Mouse (Mus musculus) limb, embryonic 14.5 days (tissue): Measurements from ENCODE around the gene Zfp212. TPM values are rescaled to one million over a fixed set of nuclear protein-coding genes. Genes with fewer than 3 reads are reported as not detected.

Experiments used
- ATAC-seq: fragments of 200-750 bp; cut with Nextera tagmentation; 2 replicates; pipeline ENCODE4 v1.8.0; 2017; ENCODE audit warnings: low read depth, moderate number of reproducible peaks, moderate TSS enrichment; ENCODE audit not compliant: low FRiP score
- DNase-seq: peaks from one replicate; pipeline ENCODE4 v3.0.0-alpha.2; 2015; ENCODE audit warnings: low spot score
- H3K27ac ChIP-seq: fragments of 300-500 bp; sonication (generic); replicated peaks from 2 replicates; pipeline ENCODE4 v1.5.1; 2014; ENCODE audit warnings: low read depth, mild to moderate bottlenecking, low read length, moderate library complexity, mixed read lengths
- H3K27me3 ChIP-seq: fragments of 300-500 bp; sonication (generic); 2 replicates; pipeline ENCODE4 v1.6.1; 2014; ENCODE audit warnings: low read length, mixed read lengths; ENCODE audit not compliant: control insufficient read depth, insufficient read depth
- H3K36me3 ChIP-seq: fragments of 300-500 bp; sonication (generic); 2 replicates; pipeline ENCODE4 v1.6.1; 2014; ENCODE audit warnings: mild to moderate bottlenecking, low read length, moderate library complexity, mixed read lengths; ENCODE audit not compliant: control insufficient read depth, insufficient read depth
- H3K4me1 ChIP-seq: fragments of 300-500 bp; sonication (generic); 2 replicates; pipeline ENCODE4 v1.6.1; 2014; ENCODE audit warnings: antibody characterized with exemption, low read length, mixed read lengths; ENCODE audit not compliant: control insufficient read depth, insufficient read depth
- H3K4me2 ChIP-seq: fragments of 300-500 bp; sonication (generic); replicated peaks from 2 replicates; pipeline ENCODE4 v1.6.1; 2014; ENCODE audit warnings: low read depth, mild to moderate bottlenecking, low read length, moderate library complexity; ENCODE audit not compliant: severe bottlenecking
- H3K4me3 ChIP-seq: fragments of 300-500 bp; sonication (generic); replicated peaks from 2 replicates; pipeline ENCODE4 v1.5.1; 2014; ENCODE audit warnings: low read length
- H3K9ac ChIP-seq: fragments of 300-500 bp; sonication (generic); 2 replicates; pipeline ENCODE4 v1.6.1; 2014; ENCODE audit warnings: mild to moderate bottlenecking, low read depth, low read length, moderate library complexity; ENCODE audit not compliant: severe bottlenecking
- H3K9me3 ChIP-seq: fragments of 300-500 bp; sonication (generic); 2 replicates; pipeline ENCODE4 v1.6.1; 2016; ENCODE audit warnings: low read length; ENCODE audit not compliant: control insufficient read depth
- POLR2A ChIP-seq: fragments of 200-500 bp; IDR thresholded peaks from 2 replicates; pipeline ENCODE4 v1.8.0; 2012; ENCODE audit warnings: inconsistent platforms, mild to moderate bottlenecking, moderate library complexity, borderline replicate concordance; ENCODE audit not compliant: insufficient read depth, insufficient read length; ENCODE audit errors: extremely low read depth
- WGBS: fragments of 180-500 bp; shearing (Covaris S2); extraction: QIAGEN DNeasy Blood & Tissue Kit; methylation state at CpG from one replicate; pipeline ENCODE4 v1.1.7; 2014; 5-methylcytosine and 5-hydroxymethylcytosine counted together
- polyA plus RNA-seq, 2 experiments: library from polyadenylated mRNA; depleted of rRNA in 1 of 2; stranded (reverse) in 1 of 2; unstranded in 1 of 2; fragments of >200 nt; fragmentation: Nextera tagmentation in 1 of 2; extraction: Ambion mirVana in 1 of 2; gene quantifications; 2 replicates each; pipeline versions ENCODE4 v1.2.1 to v1.2.3; 2012 to 2014

Zfp212 gene
- polyA plus RNA-seq, 2 experiments: 14.0 to 21.0 TPM

DNA sequence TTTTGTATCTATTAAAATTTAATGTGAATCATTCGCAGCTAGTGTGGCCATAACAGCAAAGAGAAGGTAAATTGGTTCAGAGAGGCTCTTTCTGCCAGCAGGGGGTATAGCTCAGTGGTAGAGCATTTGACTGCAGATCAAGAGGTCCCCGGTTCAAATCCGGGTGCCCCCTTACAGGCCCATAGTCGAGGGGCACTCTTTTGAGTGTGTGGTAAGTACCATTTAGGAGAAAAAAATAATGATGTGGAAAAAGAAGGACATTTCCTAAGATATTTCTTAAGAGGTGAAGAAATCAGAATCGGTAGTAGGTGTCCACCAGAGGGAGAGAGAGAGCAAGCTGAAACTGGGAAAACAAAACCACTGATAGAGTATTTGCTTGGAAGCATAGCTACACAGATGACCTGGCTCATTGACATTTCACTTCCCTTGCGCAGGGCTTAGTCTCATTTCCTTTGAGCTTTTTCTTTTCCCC is 58.7 kb downstream of the Zfp212 start:
- H3K9ac ChIP-seq: no peak overlapping the region
- ATAC-seq (peak; percentile 78), DNase-seq (peak; percentile 60)
- TF ChIP-seq POLR2A: no peak
- WGBS: 14% methylated on average over 6 of the region's 6 CpGs
- no peaks in the 10 kb centered on the region for H3K9me3 ChIP-seq
- no peaks in the 10 kb centered on the region for H3K27me3 ChIP-seq
- H3K4me1 ChIP-seq: no peaks in the 10 kb centered on the region
- no peak overlapping the region for H3K4me3 ChIP-seq
- H3K4me2 ChIP-seq: no peak overlapping the region
- H3K36me3 ChIP-seq: no peaks in the 10 kb centered on the region
- H3K27ac ChIP-seq: no peak overlapping the region

Other genes with a start within 250 kb of the Zfp212 start
- gene Pdia4, start 107.0 kb upstream of the Zfp212 start, polyA plus RNA-seq (2012; rRNA removed): 111 and 139 TPM in 2 replicates
- 243 and 256 TPM in 2 replicates for gene Pdia4, start 107.0 kb upstream of the Zfp212 start, polyA plus RNA-seq (2014; fragmentation: Nextera tagmentation; extraction: Ambion mirVana)
- gene Zfp786, start 89.6 kb upstream of the Zfp212 start, polyA plus RNA-seq (2012; rRNA removed): 1.8 and 2.0 TPM in 2 replicates
- gene Zfp786, start 89.6 kb upstream of the Zfp212 start, polyA plus RNA-seq (2014; fragmentation: Nextera tagmentation; extraction: Ambion mirVana): 2.9 and 3.7 TPM in 2 replicates
- gene Zfp398, start 84.8 kb upstream of the Zfp212 start, polyA plus RNA-seq (2012; rRNA removed): 11.7 and 15.5 TPM in 2 replicates
- 10.4 and 12.1 TPM in 2 replicates for gene Zfp398, start 84.8 kb upstream of the Zfp212 start, polyA plus RNA-seq (2014; fragmentation: Nextera tagmentation; extraction: Ambion mirVana)
- 20.2 and 20.8 TPM in 2 replicates for gene Zfp282, start 43.3 kb upstream of the Zfp212 start, polyA plus RNA-seq (2012; rRNA removed)
- gene Zfp282, start 43.3 kb upstream of the Zfp212 start, polyA plus RNA-seq (2014; fragmentation: Nextera tagmentation; extraction: Ambion mirVana): 19.7 and 22.2 TPM in 2 replicates
- gene Zfp956, start 32.9 kb downstream of the Zfp212 start, polyA plus RNA-seq (2012; rRNA removed): 30.1 and 37.0 TPM in 2 replicates
- 10.5 and 13.0 TPM in 2 replicates for gene Zfp956, start 32.9 kb downstream of the Zfp212 start, polyA plus RNA-seq (2014; fragmentation: Nextera tagmentation; extraction: Ambion mirVana)
- 24.8 and 27.6 TPM in 2 replicates for gene Zfp777, start 128.4 kb downstream of the Zfp212 start, polyA plus RNA-seq (2012; rRNA removed)
- gene Zfp777, start 128.4 kb downstream of the Zfp212 start, polyA plus RNA-seq (2014; fragmentation: Nextera tagmentation; extraction: Ambion mirVana): 9.3 and 10.9 TPM in 2 replicates
- 34.8 and 42.9 TPM in 2 replicates for gene Zfp746, start 166.1 kb downstream of the Zfp212 start, polyA plus RNA-seq (2012; rRNA removed)
- gene Zfp746, start 166.1 kb downstream of the Zfp212 start, polyA plus RNA-seq (2014; fragmentation: Nextera tagmentation; extraction: Ambion mirVana): 26.1 and 27.5 TPM in 2 replicates